Mouse (Mus musculus) liver, embryonic 12.5 days (tissue): ENCODE results near the gene Bsn. TPM values are rescaled to one million over a fixed set of nuclear protein-coding genes. Genes with fewer than 3 reads are reported as not detected.

Source experiments
- ATAC-seq: fragments of 200-750 bp; cut with Nextera tagmentation; 2 replicates; pipeline ENCODE4 v1.8.0; 2017; ENCODE audit warnings: moderate number of reproducible peaks, mild to moderate bottlenecking, moderate library complexity
- H3K27ac ChIP-seq: fragments of 300-500 bp; sonication (generic); 2 replicates; pipeline ENCODE4 v1.5.1; 2016; ENCODE audit warnings: mild to moderate bottlenecking
- H3K27me3 ChIP-seq: fragments of 300-500 bp; sonication (generic); replicated peaks from 2 replicates; pipeline ENCODE4 v1.6.1; 2016; ENCODE audit warnings: mild to moderate bottlenecking, moderate library complexity
- H3K36me3 ChIP-seq: fragments of 300-500 bp; sonication (generic); 2 replicates; pipeline ENCODE4 v1.6.1; 2016; ENCODE audit warnings: mild to moderate bottlenecking, moderate library complexity
- H3K4me1 ChIP-seq: fragments of 300-500 bp; sonication (generic); 2 replicates; pipeline ENCODE4 v1.6.1; 2016
- H3K4me2 ChIP-seq: fragments of 300-500 bp; sonication (generic); 2 replicates; pipeline ENCODE4 v1.6.1; 2016; ENCODE audit warnings: mild to moderate bottlenecking, moderate library complexity
- H3K4me3 ChIP-seq: fragments of 300-500 bp; sonication (generic); 2 replicates; pipeline ENCODE4 v1.5.1; 2016; ENCODE audit warnings: mild to moderate bottlenecking, moderate library complexity
- H3K9ac ChIP-seq: fragments of 300-500 bp; sonication (generic); 2 replicates; pipeline ENCODE4 v1.6.1; 2016; ENCODE audit warnings: mild to moderate bottlenecking, moderate library complexity
- H3K9me3 ChIP-seq: fragments of 300-500 bp; sonication (generic); replicated peaks from 2 replicates; pipeline ENCODE4 v1.6.1; 2016; ENCODE audit warnings: mild to moderate bottlenecking, moderate library complexity
- WGBS: fragments of 180-500 bp; shearing (Covaris S2); methylation state at CpG from one replicate; pipeline ENCODE4 v1.1.7; 2016; ENCODE audit not compliant: insufficient replicate concordance; 5-methylcytosine and 5-hydroxymethylcytosine counted together
- polyA plus RNA-seq: library from polyadenylated mRNA; unstranded; fragments of >200 nt; fragmentation: Nextera tagmentation; extraction: Ambion mirVana; gene quantifications from 2 replicates; pipeline ENCODE4 v1.2.1, GENCODE M21; 2016

The Bsn gene
- polyA plus RNA-seq, 1 experiment from 2014 or later: 2.8 TPM

DNA sequence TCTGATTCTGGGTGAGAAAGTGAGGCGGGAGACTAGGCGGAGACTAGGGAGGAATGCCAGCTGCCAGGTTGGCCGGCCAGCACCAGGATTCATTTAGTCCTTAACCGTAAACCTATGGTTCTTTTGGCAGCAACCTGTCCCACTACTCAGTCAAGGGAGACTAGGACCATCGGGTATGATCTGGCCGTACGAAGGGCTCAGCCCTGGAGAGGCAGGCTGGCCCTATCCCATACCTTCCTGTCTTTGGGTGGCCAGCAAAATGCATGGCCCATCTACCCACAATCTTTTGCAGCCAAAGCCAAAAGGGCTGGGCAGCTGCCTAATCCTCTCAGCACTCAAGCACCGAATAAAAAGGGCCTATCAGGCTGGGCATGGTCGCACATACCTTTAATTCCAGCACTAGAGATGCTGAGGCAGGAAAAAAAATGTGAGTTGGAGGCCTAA is 117.7 kb downstream of the Bsn start:
- peaks cover 99% of the 10 kb centered on the region for H3K36me3 ChIP-seq

DNA sequence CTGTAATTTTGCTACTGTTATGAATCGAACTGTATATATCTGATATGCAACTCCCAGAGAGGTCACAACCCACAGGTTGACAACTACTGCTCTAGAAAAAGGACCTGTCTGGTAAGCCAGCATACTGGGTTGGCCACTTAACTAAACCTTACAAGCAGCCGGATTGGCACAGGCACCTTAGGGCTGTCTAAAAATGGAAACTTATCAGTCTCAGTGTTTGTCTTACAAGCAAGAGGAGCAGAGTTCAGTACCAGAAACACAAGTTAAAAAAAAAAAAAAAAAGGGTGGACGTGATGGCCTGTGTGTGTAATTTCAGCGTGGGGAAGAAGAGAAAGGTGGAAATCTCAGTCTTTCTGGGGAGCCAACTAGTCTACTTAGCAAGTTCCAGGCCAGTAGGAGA is 118.4 kb downstream of the Bsn start:
- H3K9me3 ChIP-seq: no peaks in the 10 kb centered on the region
- peaks cover 99% of the 10 kb centered on the region for H3K36me3 ChIP-seq
- H3K27me3 ChIP-seq: no peaks in the 10 kb centered on the region
- no peak overlapping the region for H3K9ac ChIP-seq
- no peak overlapping the region for H3K4me2 ChIP-seq
- H3K4me3 ChIP-seq: no peak overlapping the region
- ATAC-seq: no peak
- no peak overlapping the region for H3K27ac ChIP-seq
- H3K4me1 ChIP-seq: peaks cover 62% of the 10 kb centered on the region
- 86% methylated on average over 4 of the region's 4 CpGs for WGBS

More for the DNA sequence above, 117.7 kb downstream of the Bsn start:
- H3K4me3 ChIP-seq: no peak overlapping the region
- peaks cover 66% of the 10 kb centered on the region for H3K4me1 ChIP-seq
- H3K9me3 ChIP-seq: no peaks in the 10 kb centered on the region
- H3K9ac ChIP-seq: peak overlapping the region; percentile 22; the same call in 1 of the 2 replicates
- no peaks in the 10 kb centered on the region for H3K27me3 ChIP-seq
- WGBS: 76% methylated on average over 9 of the region's 9 CpGs
- no peak for ATAC-seq
- no peak overlapping the region for H3K4me2 ChIP-seq
- H3K27ac ChIP-seq: no peak overlapping the region

DNA sequence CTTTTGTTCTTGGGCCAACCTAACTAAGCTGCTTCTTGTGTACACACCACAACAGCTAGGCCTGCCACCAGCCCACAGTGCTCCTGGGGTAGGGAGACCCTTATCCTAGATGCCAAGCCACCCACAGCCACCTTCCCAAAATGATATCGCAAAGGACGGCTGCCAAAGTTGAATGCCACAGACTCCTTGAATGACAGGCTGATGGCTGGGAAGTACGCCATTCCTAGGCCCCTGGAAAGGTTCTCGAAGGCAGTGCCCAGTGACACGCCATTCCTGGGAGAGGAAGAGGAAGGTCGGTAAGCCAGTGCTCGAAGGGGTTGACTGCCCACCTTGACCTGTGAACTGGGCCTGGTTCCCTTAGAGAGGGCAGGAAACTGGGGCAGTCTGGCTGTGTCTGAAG is 120.7 kb downstream of the Bsn start:
- Histone ChIP-seq H3K27me3 (no peaks in the 10 kb centered on the region), H3K4me1 (peaks cover 51% of the 10 kb centered on the region), H3K27ac (no peak overlapping the region), H3K4me3 (no peak overlapping the region), H3K36me3 (peaks cover 100% of the 10 kb centered on the region), H3K9ac (no peak overlapping the region), H3K4me2 (no peak overlapping the region), H3K9me3 (no peaks in the 10 kb centered on the region)
- ATAC-seq: no peak
- 87% methylated on average over 7 of the region's 7 CpGs for WGBS

DNA sequence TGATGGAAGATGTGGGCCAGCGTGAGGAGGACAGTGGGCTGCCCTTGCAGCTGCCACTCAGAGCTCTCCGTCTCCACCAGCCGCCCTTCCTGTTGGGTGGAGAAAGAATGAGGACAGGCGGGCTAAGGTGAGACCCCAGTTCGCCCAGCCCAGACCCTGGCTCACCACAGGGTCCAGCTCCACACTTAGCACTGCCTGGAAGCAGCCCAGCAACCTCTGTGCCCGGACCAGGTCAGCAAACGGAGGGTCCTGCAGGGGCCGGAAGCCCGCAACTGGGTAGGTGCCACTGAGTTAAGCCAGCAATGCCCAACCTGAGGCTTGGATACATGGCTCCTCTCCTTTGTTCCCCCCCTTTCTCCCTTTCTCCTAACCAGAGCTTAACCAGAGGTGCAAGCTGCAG is 121.2 kb downstream of the Bsn start:
- Histone ChIP-seq H3K27ac (peak overlapping the region; percentile 22; the same call in 1 of the 2 replicates), H3K36me3 (peaks cover 100% of the 10 kb centered on the region), H3K4me2 (no peak overlapping the region), H3K4me1 (peaks cover 47% of the 10 kb centered on the region), H3K27me3 (no peaks in the 10 kb centered on the region), H3K9ac (no peak overlapping the region), H3K9me3 (no peaks in the 10 kb centered on the region), H3K4me3 (no peak overlapping the region)
- ATAC-seq: no peak
- WGBS: 91% methylated on average over 9 of the region's 9 CpGs

DNA sequence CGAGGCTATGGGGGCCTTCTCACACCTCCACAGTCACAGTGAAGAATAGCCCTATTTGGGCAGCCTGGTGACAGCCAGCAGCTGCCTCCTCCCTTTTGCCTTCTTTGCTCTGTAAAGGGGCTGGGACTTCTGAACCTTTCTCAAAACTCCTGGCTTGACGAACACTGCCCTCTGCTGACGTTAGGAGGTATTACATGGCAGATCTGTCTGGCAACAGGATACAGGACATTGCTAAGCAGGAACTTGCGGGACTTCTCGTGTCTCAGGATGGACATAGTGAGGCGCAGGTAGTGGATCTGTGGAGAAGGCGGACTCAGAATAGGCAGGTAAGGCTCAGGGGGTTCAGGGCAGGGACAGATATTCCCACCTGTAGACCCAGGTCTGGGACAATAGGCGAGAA is 122.3 kb downstream of the Bsn start:
- no peak for ATAC-seq
- WGBS: 21% methylated on average over 8 of the region's 8 CpGs
- Histone ChIP-seq H3K9ac (no peak overlapping the region), H3K4me1 (peaks cover 47% of the 10 kb centered on the region), H3K9me3 (no peaks in the 10 kb centered on the region), H3K27me3 (no peaks in the 10 kb centered on the region), H3K4me2 (no peak overlapping the region), H3K36me3 (peaks cover 100% of the 10 kb centered on the region), H3K4me3 (no peak overlapping the region), H3K27ac (peak overlapping the region; percentile 68; the same call in 1 of the 2 replicates)

DNA sequence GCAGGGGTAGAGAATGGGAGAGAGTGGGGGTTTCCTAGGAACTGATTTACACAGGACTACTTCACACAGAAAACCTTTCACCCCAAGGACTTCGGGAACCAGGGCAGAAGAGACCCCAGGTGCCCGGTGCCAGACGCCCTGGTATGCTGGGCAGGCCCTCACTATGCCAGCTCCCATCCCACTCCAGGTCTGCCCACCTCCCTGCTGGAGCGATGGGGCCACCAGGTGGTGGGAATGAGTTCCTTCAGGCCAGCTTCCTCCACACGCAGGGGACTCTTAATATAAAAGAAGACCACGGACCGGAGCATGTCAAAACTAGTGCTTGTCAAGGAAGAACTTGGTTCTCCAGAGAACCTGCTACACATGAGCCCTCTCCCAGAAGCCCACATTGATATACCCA is 123.0 kb downstream of the Bsn start:
- Histone ChIP-seq H3K27ac (no peak overlapping the region), H3K36me3 (peaks cover 100% of the 10 kb centered on the region), H3K4me3 (no peak overlapping the region), H3K4me1 (peaks cover 46% of the 10 kb centered on the region), H3K4me2 (no peak overlapping the region), H3K27me3 (no peaks in the 10 kb centered on the region), H3K9me3 (no peaks in the 10 kb centered on the region), H3K9ac (no peak overlapping the region)
- WGBS: 87% methylated on average over 7 of the region's 7 CpGs
- ATAC-seq: no peak

GRCm38 (mm10) chr9:108065491-108066011 is 124.6 kb downstream of the Bsn start:
- ATAC-seq: peak; percentile 59
- Histone ChIP-seq H3K4me1 (peaks cover 54% of the 10 kb centered on the region), H3K4me3 (no peak overlapping the region), H3K9ac (no peak overlapping the region), H3K27ac (peak overlapping the region; percentile 23; the same call in 1 of the 2 replicates), H3K4me2 (no peak overlapping the region), H3K9me3 (no peaks in the 10 kb centered on the region), H3K36me3 (peaks cover 100% of the 10 kb centered on the region), H3K27me3 (no peaks in the 10 kb centered on the region)
- WGBS: 35% methylated on average over 5 of the region's 5 CpGs

GRCm38 (mm10) chr9:108063361-108063760 is 126.8 kb downstream of the Bsn start:
- no peak for ATAC-seq
- Histone ChIP-seq H3K4me3 (no peak overlapping the region), H3K9ac (no peak overlapping the region), H3K9me3 (no peaks in the 10 kb centered on the region), H3K36me3 (peaks cover 100% of the 10 kb centered on the region), H3K4me1 (peaks cover 54% of the 10 kb centered on the region), H3K4me2 (no peak overlapping the region), H3K27me3 (no peaks in the 10 kb centered on the region), H3K27ac (0 out of 2 replicates have a peak overlapping the region, but pooled peaks have one; percentile 9)
- 69% methylated on average over 12 of the region's 12 CpGs for WGBS

DNA sequence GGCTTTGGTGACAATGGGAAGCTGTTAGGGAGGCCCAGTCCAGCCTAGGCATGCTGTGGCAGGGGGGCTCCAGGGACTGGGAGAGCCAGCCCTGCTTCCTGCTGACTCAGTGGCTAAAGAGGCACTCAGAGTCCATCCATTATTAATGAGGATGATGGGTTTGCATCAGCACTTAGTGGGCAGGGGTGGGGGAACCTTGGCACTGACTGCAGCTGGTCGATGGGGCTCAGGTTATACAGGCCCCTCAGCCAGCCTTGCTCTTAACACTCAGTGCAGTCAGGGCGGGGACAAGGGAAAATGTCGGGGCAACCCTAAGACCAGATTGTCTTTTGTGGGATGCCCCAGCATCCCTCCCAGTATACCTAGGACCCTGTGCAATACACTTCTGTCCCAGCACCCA is 128.0 kb downstream of the Bsn start:
- Histone ChIP-seq H3K4me1 (peaks cover 45% of the 10 kb centered on the region), H3K9ac (no peak overlapping the region), H3K4me2 (no peak overlapping the region), H3K36me3 (peaks cover 100% of the 10 kb centered on the region), H3K27ac (no peak overlapping the region), H3K27me3 (no peaks in the 10 kb centered on the region), H3K4me3 (no peak overlapping the region), H3K9me3 (no peaks in the 10 kb centered on the region)
- no peak for ATAC-seq
- WGBS: 88% methylated on average over 3 of the region's 3 CpGs

GRCm38 (mm10) chr9:108058291-108058690 is 131.9 kb downstream of the Bsn start:
- ATAC-seq: no peak
- H3K4me2 ChIP-seq: no peak overlapping the region
- no peak overlapping the region for H3K9ac ChIP-seq
- 94% methylated on average over 9 of the region's 9 CpGs for WGBS
- no peak overlapping the region for H3K4me3 ChIP-seq
- no peaks in the 10 kb centered on the region for H3K9me3 ChIP-seq
- H3K27me3 ChIP-seq: no peaks in the 10 kb centered on the region
- H3K27ac ChIP-seq: no peak overlapping the region
- H3K4me1 ChIP-seq: peaks cover 37% of the 10 kb centered on the region
- H3K36me3 ChIP-seq: peaks cover 100% of the 10 kb centered on the region

- Histone ChIP-seq H3K9me3 (no peaks in the 10 kb centered on the region), H3K4me1 (peaks cover 38% of the 10 kb centered on the region), H3K4me2 (no peak overlapping the region), H3K36me3 (peaks cover 96% of the 10 kb centered on the region), H3K27ac (no peak overlapping the region), H3K27me3 (no peaks in the 10 kb centered on the region), H3K9ac (no peak overlapping the region), H3K4me3 (no peak overlapping the region)
- no peak for ATAC-seq
- 90% methylated on average over 5 of the region's 5 CpGs for WGBS
Measured at GRCm38 (mm10) chr9:108057262-108057562, 133.0 kb downstream of the Bsn start.

- 85% methylated on average over 28 of the region's 28 CpGs for WGBS
Measured at GRCm38 (mm10) chr9:108056361-108057261, 133.6 kb downstream of the Bsn start.

More at GRCm38 (mm10) chr9:108056361-108057261, 133.6 kb downstream of the Bsn start:
- Histone ChIP-seq H3K36me3 (peaks cover 96% of the 10 kb centered on the region), H3K9me3 (no peaks in the 10 kb centered on the region), H3K9ac (no peak overlapping the region), H3K4me2 (no peak overlapping the region), H3K27ac (no peak overlapping the region), H3K4me3 (no peak overlapping the region), H3K4me1 (peaks cover 42% of the 10 kb centered on the region), H3K27me3 (no peaks in the 10 kb centered on the region)
- no peak for ATAC-seq
